Mouse (Mus musculus): ENCODE measurements at regions not wholly inside any gene's neighbourhood (a gene's known extent, or its start where the extent isn't known, plus 50 kb on each side); places are given as distances from the start of the nearest gene placed in this dataset.

GRCm38 (mm10) chr8:112397438-112397837 is 172.4 kb upstream of the Cntnap4 start:
- no peaks in the 10 kb centered on the region for H3K4me1 ChIP-seq (ENCODE audit: control insufficient read depth, insufficient read depth)
- no peak for ATAC-seq (ENCODE audit: insufficient read depth, low read depth)
- H3K4me2 ChIP-seq (ENCODE audit: low read depth, low read length): no peak overlapping the region
- H3K27me3 ChIP-seq (ENCODE audit: control insufficient read depth, insufficient read depth, low read length): no peaks in the 10 kb centered on the region
- H3K9ac ChIP-seq (replicated peaks; ENCODE audit: low read depth, low read length): no peak overlapping the region
- peaks cover 6% of the 10 kb centered on the region; the same call in 1 of the 2 replicates for H3K9me3 ChIP-seq (replicated peaks; ENCODE audit: control insufficient read depth, low read length)
- no peak overlapping the region for H3K4me3 ChIP-seq (ENCODE audit: low read depth, low read length)
- TF ChIP-seq EP300 (IDR thresholded peaks at IDR 0.05; ENCODE audit: low read depth): no peak
- TF ChIP-seq CTCF (IDR thresholded peaks at IDR 0.05; ENCODE audit: low read depth): no peak
- DNase-seq (ENCODE audit: low spot score): no peak
- 18% methylated on average over 2 of the region's 2 CpGs for WGBS
- H3K27ac ChIP-seq (ENCODE audit: low read depth): no peak overlapping the region
- no peaks in the 10 kb centered on the region for H3K36me3 ChIP-seq (replicated peaks; ENCODE audit: control insufficient read depth, insufficient read depth, low read length)

GRCm38 (mm10) chr8:112390108-112390507 is 179.7 kb upstream of the Cntnap4 start:
- DNase-seq (ENCODE audit: low spot score) (no peak), ATAC-seq (ENCODE audit: insufficient read depth, low read depth) (no peak)
- H3K4me3 ChIP-seq (ENCODE audit: low read depth, low read length): no peak overlapping the region
- no peaks in the 10 kb centered on the region for H3K36me3 ChIP-seq (replicated peaks; ENCODE audit: control insufficient read depth, insufficient read depth, low read length)
- peaks cover 10% of the 10 kb centered on the region for H3K9me3 ChIP-seq (replicated peaks; ENCODE audit: control insufficient read depth, low read length)
- no peak overlapping the region for H3K4me2 ChIP-seq (ENCODE audit: low read depth, low read length)
- WGBS: 67% methylated on average over 4 of the region's 4 CpGs
- no peaks in the 10 kb centered on the region for H3K27me3 ChIP-seq (ENCODE audit: control insufficient read depth, insufficient read depth, low read length)
- no peak overlapping the region for H3K27ac ChIP-seq (ENCODE audit: low read depth)
- H3K9ac ChIP-seq (replicated peaks; ENCODE audit: low read depth, low read length): no peak overlapping the region
- no peaks in the 10 kb centered on the region for H3K4me1 ChIP-seq (ENCODE audit: control insufficient read depth, insufficient read depth)
- TF ChIP-seq CTCF (IDR thresholded peaks at IDR 0.05; ENCODE audit: low read depth) (no peak), EP300 (IDR thresholded peaks at IDR 0.05; ENCODE audit: low read depth) (no peak)

- Histone ChIP-seq H3K36me3 (replicated peaks; ENCODE audit: control insufficient read depth, insufficient read depth, low read length) (no peaks in the 10 kb centered on the region), H3K4me3 (ENCODE audit: low read depth, low read length) (no peak overlapping the region), H3K4me2 (ENCODE audit: low read depth, low read length) (no peak overlapping the region), H3K9me3 (replicated peaks; ENCODE audit: control insufficient read depth, low read length) (no peaks in the 10 kb centered on the region), H3K27me3 (ENCODE audit: control insufficient read depth, insufficient read depth, low read length) (no peaks in the 10 kb centered on the region), H3K27ac (ENCODE audit: low read depth) (no peak overlapping the region), H3K9ac (replicated peaks; ENCODE audit: low read depth, low read length) (no peak overlapping the region), H3K4me1 (ENCODE audit: control insufficient read depth, insufficient read depth) (no peaks in the 10 kb centered on the region)
- no peak for DNase-seq (ENCODE audit: low spot score)
- ATAC-seq (ENCODE audit: insufficient read depth, low read depth): no peak
- TF ChIP-seq CTCF (IDR thresholded peaks at IDR 0.05; ENCODE audit: low read depth) (0 out of 2 replicates have a peak, but pooled peaks have one; percentile 11), EP300 (IDR thresholded peaks at IDR 0.05; ENCODE audit: low read depth) (no peak)
- WGBS: 23% methylated on average over 5 of the region's 5 CpGs
Observed at GRCm38 (mm10) chr8:112348323-112348722, 221.5 kb upstream of the Cntnap4 start.

- H3K36me3 ChIP-seq (replicated peaks; ENCODE audit: control insufficient read depth, insufficient read depth, low read length): no peaks in the 10 kb centered on the region
- no peaks in the 10 kb centered on the region for H3K4me1 ChIP-seq (ENCODE audit: control insufficient read depth, insufficient read depth)
- H3K27me3 ChIP-seq (ENCODE audit: control insufficient read depth, insufficient read depth, low read length): no peaks in the 10 kb centered on the region
- no peak for TF ChIP-seq EP300 (IDR thresholded peaks at IDR 0.05; ENCODE audit: low read depth)
- ATAC-seq (ENCODE audit: insufficient read depth, low read depth) (no peak), DNase-seq (ENCODE audit: low spot score) (no peak)
- 79% methylated on average over 11 of the region's 11 CpGs for WGBS
- H3K27ac ChIP-seq (ENCODE audit: low read depth): no peak overlapping the region
- no peak overlapping the region for H3K9ac ChIP-seq (replicated peaks; ENCODE audit: low read depth, low read length)
- no peaks in the 10 kb centered on the region for H3K9me3 ChIP-seq (replicated peaks; ENCODE audit: control insufficient read depth, low read length)
- H3K4me2 ChIP-seq (ENCODE audit: low read depth, low read length): no peak overlapping the region
- H3K4me3 ChIP-seq (ENCODE audit: low read depth, low read length): no peak overlapping the region
Observed at GRCm38 (mm10) chr8:112333171-112333570, 236.7 kb upstream of the Cntnap4 start.

GRCm38 (mm10) chr8:112332021-112332420 is 237.8 kb upstream of the Cntnap4 start:
- 74% methylated on average over 10 of the region's 10 CpGs for WGBS
- H3K4me2 ChIP-seq (ENCODE audit: low read depth, low read length): no peak overlapping the region
- no peak overlapping the region for H3K27ac ChIP-seq (ENCODE audit: low read depth)
- no peaks in the 10 kb centered on the region for H3K4me1 ChIP-seq (ENCODE audit: control insufficient read depth, insufficient read depth)
- no peak overlapping the region for H3K4me3 ChIP-seq (ENCODE audit: low read depth, low read length)
- H3K9me3 ChIP-seq (replicated peaks; ENCODE audit: control insufficient read depth, low read length): no peaks in the 10 kb centered on the region
- no peak for TF ChIP-seq EP300 (IDR thresholded peaks at IDR 0.05; ENCODE audit: low read depth)
- no peak for TF ChIP-seq CTCF (IDR thresholded peaks at IDR 0.05; ENCODE audit: low read depth)
- DNase-seq (ENCODE audit: low spot score) (no peak), ATAC-seq (ENCODE audit: insufficient read depth, low read depth) (no peak)
- H3K9ac ChIP-seq (replicated peaks; ENCODE audit: low read depth, low read length): no peak overlapping the region
- no peaks in the 10 kb centered on the region for H3K36me3 ChIP-seq (replicated peaks; ENCODE audit: control insufficient read depth, insufficient read depth, low read length)
- H3K27me3 ChIP-seq (ENCODE audit: control insufficient read depth, insufficient read depth, low read length): no peaks in the 10 kb centered on the region

GRCm38 (mm10) chr8:112309816-112310215 is 260.0 kb upstream of the Cntnap4 start:
- no peak overlapping the region for H3K4me2 ChIP-seq (ENCODE audit: low read depth, low read length)
- H3K27ac ChIP-seq (ENCODE audit: low read depth): no peak overlapping the region
- TF ChIP-seq CTCF (IDR thresholded peaks at IDR 0.05; ENCODE audit: low read depth): no peak
- no peak for TF ChIP-seq EP300 (IDR thresholded peaks at IDR 0.05; ENCODE audit: low read depth)
- ATAC-seq (ENCODE audit: insufficient read depth, low read depth): no peak
- H3K9ac ChIP-seq (replicated peaks; ENCODE audit: low read depth, low read length): no peak overlapping the region
- no peaks in the 10 kb centered on the region for H3K9me3 ChIP-seq (replicated peaks; ENCODE audit: control insufficient read depth, low read length)
- H3K4me1 ChIP-seq (ENCODE audit: control insufficient read depth, insufficient read depth): no peaks in the 10 kb centered on the region
- no peak for DNase-seq (ENCODE audit: low spot score)
- no peak overlapping the region for H3K4me3 ChIP-seq (ENCODE audit: low read depth, low read length)
- H3K36me3 ChIP-seq (replicated peaks; ENCODE audit: control insufficient read depth, insufficient read depth, low read length): no peaks in the 10 kb centered on the region
- 68% methylated on average over 3 of the region's 3 CpGs for WGBS
- H3K27me3 ChIP-seq (ENCODE audit: control insufficient read depth, insufficient read depth, low read length): no peaks in the 10 kb centered on the region
